Mouse (Mus musculus) liver (tissue): ENCODE results near the gene Pnlip.

ENCODE experiments used
- DNase-seq: peaks from one replicate; pipeline ENCODE4 v3.0.0-alpha.2; 2020; ENCODE audit warnings: mixed read lengths

The Pnlip gene

DNA sequence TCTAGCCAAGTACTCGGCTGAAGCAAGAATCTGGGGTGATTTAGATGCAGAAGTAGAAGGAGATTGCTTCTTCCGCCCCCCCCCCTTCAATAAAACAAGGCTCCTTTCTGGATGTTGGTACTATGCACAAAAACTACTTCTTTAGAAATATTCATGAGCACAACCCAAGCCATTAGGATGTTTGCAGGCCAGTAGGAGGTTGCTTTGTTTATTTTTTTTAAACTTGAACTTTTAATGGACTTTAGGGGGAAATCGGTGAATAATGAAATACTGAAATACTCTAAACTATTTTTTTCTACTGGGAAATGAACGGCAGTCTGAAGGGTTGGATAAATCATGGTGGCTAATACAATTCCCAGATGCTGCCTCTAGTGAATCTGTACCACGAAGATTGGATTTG, at the start of gene Pnlip:
Pnlip (plus strand) TSS at position 301 of the 400 bp plus-strand sequence.
- DNase-seq, result no peak

DNA sequence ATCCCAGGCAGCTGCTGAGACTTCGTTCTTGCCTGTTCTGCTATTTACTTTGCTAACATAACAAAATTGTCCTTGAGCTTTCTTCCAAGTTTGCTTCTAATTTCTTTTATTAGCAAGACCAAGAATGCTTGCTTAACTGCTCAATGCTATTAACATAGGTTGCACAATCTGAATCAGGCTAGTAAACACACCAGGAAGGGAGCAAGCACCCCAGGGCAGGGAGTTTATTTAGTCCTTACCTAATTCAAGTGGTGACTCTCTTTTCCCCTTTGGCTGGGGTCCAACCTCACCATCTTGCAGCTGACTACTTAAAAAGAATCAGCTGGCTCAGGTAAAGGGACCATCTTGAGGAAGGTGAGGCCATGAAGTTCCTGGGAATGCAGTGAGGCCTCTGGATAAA, 42.6 kb upstream of the Pnlip start:
- no peak for DNase-seq

DNA sequence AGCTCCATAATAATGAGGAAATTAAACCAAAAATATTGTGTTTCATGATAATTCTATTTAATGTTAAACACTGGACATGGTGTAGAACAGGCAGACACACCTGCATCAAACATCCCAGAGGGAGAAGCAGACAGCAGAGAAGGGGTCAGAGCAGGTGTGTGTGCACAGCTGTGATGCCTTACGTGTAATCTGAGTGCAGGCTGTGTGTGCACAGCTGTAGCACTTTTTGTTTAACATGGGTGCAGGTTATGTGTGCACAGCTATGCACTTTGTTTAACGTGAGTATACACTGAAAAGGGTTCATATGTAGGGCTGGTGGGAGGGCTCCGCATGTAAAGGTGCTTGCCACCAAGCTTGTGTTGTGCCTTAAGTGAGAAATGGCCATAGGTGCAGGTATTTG, 39.6 kb upstream of the Pnlip start:
- no peak for DNase-seq

DNA sequence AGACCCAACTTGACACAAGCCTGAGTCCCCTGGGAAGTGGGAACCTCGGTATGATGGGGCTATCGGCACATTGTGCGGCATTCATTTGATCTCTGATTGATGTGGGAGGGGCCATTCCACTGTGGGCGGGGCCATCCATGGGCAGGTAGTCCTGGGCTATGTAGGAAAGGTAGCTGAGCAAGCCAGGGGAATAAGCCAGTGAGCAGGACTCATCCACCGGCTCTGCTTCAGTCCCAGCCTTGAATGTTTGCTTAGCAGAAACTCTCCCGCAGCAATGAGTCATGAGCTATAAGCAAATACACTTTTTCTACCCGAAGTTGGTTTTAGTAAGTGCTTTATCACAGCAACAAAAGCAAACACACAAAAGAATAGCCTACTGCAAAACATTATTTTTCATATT, 35.7 kb upstream of the Pnlip start:
- no peak for DNase-seq

DNA sequence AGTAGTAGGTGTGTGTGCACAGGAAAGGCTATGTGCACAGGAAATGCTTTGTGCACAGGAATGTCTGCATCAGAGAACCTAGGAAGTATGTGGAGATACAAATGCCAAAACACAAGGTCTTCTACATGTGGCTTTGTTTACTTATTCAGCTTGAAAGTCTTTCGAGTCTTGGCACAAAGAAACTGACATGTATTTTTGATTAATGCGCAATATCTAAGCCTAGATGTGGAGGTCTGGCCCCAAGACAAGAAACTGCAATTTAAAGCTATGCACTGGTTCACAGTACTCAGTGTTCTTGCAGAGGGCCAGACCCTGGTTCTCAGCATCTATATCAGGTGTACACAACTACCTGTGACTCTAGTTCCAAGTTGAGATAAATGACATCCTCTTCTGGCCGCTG, 31.6 kb upstream of the Pnlip start:
- no peak for DNase-seq

DNA sequence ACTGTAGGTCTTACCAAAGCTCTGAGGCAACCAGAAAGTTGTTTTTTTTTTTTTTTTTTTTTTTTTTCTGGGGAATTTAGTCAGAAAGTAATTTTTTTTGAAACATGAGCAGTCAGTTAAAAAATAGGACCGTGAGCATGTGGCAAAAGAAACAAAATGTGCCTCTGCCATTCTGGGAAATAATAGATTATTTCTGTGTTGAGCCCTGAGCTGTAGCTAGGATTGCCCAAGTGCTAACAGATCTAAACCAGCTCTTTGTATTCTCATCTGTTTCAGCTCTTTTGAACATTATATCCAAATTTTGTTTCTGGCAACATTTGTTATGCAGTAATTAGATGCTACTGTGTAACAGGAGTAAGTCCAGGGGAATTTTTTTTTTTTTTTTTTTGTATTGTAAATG, 30.7 kb upstream of the Pnlip start:
- no peak for DNase-seq

DNA sequence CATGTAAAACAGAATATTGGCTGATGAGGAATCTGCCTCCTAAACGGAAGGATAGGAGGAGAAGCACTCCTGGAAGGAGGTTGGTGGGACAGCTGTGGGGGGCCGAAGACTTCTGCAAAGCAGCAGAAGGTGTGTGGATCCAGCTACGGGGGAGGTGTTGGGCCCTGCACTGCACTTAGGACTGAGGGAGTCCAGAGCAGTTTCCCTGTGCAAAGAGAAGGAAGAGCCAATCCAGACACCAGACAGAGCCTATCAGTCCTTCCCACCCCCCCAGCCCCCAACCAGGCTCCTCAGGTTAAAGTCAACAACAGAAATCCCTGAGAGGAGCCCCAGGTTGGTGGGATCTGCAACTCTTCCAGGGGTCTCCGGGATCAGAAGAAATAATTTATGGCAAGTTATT, 27.5 kb upstream of the Pnlip start:
- DNase-seq, result no peak

DNA sequence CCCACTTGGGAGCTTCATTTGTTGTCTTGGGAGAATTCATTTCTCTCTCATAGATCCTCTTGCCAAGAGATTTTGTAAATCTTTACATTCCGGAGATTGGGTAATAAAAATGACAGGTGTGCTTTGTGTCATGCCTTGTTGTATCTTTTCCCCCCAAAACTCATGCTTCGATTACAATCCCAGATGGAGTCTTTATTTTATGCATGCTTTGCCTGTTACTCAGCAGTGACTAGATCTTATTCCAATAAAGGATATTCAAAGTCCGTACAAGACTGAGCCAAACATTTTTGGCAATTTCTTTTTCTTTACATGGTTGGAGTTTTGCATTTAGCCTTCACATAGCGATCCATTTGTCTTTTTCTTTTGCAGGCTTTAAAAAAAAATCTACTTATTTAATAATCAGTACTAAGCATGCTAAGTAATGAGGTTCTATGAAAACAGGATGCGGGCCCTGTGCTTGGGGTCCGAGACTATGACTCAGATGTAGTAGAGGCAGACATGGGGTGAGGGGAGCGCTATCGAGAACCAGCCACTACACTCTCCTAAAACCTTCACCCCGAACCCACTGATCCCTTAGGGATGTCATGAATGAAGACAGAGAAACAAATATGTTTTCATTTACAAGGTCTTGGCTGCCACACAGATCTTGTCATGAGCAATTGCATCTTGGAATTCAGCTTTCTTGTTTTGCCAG, 26.9 kb upstream of the Pnlip start:
- DNase-seq, result no peak

DNA sequence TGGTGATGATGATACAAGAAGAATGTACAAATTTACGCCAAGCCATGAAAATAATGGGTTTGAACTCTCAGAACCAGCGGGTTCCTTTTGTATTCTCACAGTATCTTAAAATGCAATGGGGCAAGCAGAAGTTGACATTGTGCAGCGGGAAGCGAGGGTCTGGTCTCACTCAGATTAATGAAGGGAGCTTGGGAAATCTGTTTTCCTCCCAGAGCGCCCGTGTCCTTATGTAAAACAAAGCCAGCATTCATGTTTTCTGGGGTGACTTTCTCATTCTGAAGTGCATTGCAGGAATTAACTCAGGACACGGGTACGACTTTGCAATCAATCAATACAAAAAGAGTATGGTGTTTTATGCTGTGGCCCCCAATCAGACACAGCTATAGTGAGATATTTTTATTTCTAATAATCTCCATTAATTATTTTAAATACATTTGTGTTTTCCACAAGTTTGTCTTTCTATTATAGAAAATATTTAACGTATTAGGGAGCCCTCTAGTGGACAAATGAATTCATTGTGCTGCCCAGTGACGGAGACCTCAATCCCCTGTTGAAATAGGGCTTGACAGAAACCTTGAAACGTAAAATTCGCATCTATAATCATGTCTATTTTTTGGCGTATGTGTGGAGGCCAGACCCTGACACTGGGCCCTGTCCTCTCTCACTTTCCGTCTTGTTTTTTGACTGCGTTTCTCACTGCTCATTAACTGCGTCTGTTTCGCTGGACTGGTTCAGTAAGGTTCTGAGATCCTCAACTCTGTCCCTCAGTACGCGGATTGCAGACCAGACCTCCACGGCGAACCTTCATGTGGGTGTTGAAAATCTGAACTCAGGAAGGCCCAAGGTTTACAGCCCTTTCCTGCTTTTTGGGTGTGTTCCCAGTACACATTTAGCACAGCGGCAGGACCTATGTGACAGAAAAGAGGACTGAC, 24.6 kb upstream of the Pnlip start:
- no peak for DNase-seq

DNA sequence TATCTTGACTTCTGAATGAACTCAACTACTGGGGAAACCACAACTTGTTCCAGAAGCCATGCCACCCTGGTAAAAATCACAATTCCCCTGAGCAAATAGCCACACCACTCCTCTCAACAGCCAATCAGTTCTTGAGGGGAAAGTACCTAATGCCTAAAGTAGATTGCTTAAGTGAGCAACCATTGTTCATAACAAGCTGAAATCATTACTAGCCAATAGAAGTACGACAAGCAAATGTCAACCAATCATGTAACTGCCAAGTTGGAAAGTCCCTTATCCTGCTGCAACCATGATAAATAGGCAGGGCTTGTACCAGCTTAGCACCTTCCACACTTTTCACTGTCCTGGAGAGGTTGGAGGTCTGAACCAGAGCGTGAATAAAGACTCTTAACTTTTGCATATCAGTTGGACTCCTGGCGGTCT, 22.9 kb upstream of the Pnlip start:
- no peak for DNase-seq

DNA sequence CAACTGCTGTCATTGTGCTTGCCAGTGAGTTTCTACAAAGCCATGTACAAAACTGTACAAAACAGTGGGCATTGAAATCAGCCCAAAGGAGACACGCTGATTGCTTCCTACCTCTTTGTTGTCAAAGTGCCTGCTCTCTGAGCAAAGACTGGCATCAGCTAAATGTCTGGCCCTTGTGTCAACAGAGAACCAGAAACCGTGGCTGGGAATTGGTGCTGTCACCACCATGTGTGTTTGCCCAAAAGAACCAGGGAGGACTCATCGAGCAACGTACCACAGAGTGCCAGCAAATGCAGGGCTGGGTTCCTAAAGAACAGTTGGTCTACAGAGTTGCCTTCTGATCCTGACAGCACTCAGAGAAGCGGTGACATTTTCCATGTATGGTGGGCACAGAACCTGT, 2.3 kb upstream of the Pnlip start:
- DNase-seq, result no peak

DNA sequence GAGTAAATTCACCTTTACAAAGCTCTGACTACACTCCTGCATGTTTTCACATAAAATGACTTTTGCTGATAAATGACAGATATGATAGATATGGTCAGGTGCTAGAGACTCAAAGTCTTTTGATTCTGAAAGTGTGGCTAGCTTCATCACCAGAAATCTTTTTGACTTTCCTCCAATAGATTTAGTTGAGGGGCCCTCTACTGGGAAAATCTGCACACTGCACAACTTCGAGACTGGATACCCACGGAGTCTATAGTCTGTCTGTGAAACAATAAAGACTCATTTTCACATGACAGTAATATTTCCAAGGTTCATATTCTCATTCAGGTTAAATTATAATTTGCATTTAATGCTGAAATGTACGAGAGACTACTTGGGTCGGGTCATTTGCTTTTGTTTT, 9.8 kb downstream of the Pnlip start:
- DNase-seq, result no peak

DNA sequence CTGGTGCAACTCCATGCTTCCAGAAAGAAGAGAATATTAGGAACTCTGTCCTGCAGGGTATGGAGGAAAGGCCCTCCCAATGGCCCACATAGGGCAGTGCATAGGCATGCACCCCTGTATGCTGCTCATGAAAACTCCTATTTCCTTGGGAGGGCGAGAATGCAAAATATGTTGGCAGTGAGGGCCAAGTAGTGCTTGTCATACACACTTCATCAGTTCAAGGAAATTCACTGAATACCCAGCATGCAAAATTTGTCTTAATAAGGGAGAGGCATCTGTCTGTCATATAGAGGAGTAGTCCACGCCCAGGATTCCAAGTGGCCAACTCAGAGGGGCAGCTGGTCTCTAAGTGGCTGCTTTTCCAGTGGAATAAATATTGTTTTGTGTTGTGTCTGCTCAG, 11.0 kb downstream of the Pnlip start:
- DNase-seq, result no peak

DNA sequence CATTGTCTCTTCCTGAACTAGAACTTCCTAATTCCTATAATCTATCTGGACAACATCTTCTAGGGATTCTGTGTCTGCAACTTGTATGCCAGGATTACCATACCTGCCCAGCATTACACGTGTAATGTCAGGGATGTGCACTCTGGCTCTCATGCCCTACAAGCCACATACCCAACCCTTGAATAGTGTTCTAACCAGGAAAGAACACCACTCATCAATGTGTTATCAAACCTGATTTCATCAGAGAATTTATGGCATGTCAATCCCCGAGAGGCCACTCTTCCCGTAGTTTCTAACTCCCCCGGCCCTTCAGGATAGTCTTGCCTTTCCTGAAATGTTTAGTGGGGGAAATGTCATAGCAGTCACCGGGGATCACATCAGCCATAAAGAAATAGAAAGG, 12.6 kb downstream of the Pnlip start:
- DNase-seq, result no peak

DNA sequence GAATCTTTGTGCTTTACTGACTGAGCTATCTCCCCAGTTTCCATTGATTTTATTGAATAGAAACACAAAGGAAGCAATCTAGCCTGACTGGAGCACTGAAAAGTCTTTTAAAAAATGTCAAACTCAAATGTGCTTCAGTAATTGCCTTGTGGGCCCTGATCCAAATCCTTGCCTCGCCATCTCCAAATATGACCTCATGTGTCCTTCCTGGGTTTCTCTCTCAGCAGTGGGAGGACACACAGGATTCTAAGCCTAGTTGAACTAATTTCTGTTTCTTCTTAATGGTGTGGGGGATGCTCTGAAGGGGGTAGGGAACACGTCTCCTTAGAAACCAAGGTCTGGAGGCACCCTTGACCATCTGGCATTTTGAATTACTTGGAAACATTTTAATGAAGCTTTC, 22.3 kb downstream of the Pnlip start:
- DNase-seq, result no peak

DNA sequence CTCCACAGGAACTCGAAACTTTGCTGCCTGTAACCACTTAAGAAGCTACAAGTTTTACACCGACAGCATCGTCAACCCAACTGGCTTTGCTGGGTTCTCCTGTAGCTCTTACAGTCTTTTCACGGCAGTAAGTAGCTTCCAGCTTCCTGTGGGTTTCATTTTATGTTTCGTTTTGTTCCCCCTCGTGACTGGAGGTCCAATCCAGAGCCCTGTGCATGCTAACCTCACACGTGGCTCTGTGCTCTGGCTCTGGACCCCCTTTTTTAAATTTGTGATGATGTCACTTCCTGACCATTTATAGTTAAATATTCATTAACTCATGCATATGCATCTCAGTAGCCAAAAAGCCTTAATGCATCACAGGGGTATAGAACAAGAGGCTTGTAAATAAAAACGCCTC, 24.8 kb downstream of the Pnlip start:
- no peak for DNase-seq

DNA sequence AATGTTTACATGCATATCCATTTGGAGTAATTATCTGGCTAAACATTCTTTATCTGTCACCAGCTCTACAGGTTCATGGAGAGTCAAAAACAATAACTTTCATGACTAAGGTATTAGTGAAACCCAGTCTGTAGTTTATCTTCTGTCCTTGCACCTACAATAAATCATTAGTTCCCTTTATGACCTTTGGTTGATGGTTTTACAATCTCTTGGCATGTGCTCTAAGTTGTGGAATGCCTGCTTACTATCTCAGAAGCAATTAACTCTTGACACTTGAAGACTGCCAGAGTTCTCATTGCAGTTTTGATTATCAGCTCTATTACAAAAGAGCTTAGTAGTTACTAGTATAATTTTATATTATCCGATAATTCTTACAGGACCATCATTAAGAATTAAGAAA, 36.6 kb downstream of the Pnlip start:
- DNase-seq, result no peak

DNA sequence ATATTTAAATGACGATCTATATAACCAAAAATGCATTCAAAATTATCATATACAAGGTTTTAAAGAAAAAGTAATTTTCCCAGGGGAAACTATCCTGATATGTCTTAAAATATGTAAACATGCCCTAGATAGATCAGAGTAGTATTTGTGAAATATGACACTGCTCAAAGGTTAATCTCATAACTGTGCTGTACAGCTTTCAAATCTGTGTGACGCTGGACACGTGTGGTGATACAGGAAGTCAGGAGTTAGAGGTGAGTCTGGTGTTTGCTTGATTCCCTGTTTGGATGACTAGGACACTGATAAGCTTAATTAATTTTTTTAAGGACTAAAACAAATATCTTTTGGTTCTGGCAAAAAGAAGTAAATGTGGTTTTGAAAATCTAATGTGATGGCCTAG, 43.0 kb downstream of the Pnlip start:
- DNase-seq, result no peak

DNA sequence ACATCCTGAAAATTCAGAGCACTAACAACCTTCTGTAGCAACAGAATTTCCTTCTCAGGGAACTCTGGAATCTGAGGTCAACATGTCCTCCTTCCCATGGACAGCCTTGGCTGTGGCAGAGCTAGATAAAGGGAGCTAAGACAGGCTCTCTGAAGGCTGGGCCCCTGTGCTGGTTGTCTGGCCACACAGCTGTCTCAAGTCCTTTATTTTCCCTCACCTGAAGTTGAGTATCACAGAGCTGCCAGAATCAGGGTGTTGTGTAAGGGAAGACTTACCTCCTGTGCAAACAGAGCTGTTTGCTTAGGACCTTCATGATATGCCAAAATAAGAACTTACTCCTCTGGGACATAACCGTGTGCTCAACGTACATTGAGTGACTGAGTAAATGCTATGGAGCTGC, 43.9 kb downstream of the Pnlip start:
- no peak for DNase-seq

DNA sequence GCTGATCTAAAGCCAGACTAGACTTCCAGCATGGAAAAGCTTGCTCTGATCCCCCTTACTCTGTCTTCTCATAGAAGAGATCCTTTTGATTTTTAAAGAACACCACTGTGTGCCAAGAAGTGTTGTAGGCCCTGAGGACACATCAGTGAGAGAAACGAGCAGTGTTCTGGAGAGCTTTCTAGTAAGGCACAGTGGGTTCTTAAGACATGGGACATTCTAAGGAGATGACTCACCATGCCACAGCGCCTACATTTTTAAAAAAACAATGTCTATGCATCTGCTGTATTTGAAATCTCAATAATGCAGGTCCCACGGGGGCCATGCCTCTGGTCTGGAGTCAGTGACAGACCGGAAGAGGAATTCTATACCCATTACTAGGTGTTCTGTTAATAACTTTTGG, 52.3 kb downstream of the Pnlip start:
- no peak for DNase-seq

DNA sequence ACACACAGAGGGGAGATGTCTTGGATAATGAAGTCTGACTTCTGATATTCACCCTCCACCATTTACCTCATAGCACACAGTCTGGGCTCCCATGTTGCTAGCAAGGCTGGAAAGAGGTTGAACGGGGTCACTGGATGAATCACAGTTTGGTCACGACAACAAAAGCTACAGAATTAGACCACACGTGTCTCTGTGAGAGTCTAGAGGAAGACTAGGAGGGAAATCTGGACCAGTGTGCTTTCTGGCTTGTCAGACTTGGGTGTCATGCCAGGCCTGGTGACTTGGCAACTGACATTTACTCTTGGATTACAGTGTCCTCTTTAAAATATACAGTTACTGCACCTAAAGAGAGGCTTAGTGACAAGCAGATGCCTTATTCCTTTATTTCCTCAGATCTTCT, 56.3 kb downstream of the Pnlip start:
- no peak for DNase-seq

DNA sequence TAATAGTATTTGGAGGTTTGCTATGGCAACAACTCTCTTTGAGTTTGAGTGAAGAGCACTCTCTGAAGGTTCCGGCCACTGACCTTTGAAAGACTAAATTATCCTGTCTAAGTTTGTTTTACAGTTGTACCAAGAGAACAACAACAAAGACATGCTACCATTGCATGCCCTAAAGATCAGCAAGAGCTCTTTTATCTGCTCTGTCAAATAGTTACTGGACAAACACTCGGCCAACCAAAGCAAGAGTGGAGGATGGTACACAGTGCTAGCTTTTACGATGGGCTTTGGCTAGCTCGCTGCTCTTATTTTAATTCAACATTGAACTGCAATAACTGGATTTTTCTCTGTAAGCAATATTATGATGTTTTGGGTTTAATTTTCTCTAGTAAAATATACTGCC, 65.6 kb downstream of the Pnlip start:
- no peak for DNase-seq

DNA sequence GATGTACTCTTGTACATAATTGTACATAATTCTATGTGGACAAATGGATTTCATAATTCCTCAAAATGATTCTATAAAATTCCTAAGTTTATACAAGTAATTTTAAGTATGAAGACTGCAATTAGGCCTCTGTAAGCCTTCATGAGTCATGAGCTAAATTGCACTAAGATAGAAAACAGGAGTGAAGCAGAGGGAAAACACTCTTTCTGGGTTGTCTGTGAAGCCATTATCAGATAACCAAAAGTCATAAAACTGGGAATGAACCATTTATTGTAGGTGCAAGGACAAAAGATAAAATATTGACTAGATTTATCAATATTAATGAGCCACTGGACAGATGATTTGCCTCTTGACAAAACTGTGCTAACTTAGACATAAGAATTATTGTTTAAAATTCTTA, 68.1 kb downstream of the Pnlip start:
- DNase-seq, result no peak

DNA sequence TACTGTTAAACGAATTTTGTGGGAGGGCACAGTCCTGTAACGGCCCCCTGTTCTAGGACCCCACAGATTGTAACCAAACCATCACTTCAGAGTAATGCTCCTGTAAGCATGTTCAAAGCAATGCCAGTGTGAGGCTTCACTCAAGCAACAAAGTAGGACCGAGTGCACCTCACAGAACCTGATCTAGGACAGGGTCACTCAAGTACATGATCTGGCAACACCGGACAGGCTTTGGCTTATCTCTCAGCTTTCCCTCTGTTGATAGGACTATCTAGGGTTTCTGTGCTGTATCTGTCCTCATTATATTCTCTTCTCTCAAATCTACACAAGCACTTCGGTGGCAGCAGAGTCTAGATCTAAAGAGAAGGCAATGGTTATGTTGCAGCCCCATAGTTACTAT, 74.3 kb downstream of the Pnlip start:
- DNase-seq, result no peak

DNA sequence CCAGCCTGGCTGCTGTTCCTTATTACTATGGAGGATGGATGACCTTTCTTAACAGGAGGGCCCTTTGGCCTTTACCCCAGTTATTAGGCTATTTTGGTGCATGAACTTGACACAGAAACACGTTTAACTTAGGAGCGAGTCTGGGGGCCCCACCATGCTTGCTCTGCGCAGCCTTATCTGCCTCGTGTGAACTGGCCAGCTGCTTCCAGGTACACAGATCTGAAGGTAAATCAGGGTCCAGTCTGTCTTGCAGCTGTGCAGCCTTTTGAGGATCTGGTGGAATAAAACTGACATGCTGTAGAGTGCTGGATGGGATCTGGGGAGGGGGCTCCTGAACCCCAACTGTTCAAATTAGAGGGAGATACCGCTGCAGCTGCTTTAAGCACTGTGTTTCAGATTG, 75.5 kb downstream of the Pnlip start:
- no peak for DNase-seq
